Mouse (Mus musculus) layer of hippocampus, postnatal 14 days (tissue): Measurements from ENCODE around the gene Zfp488. TPM values are rescaled to one million over a fixed set of nuclear protein-coding genes. Genes with fewer than 3 reads are reported as not detected.

Experiments
- DNase-seq, 2 experiments: peaks; one replicate each; pipeline ENCODE4 v3.0.0; 2021 to 2022; ENCODE audit warnings: low spot score in 2 of 2, mixed read lengths in 1 of 2
- total RNA-seq, 2 experiments: library from RNA; stranded (reverse); gene quantifications; 2 replicates each; pipeline ENCODE4 v1.2.3; 2021

The Zfp488 gene
- total RNA-seq, 2 experiments from 2014 or later, result 9.7 to 10.6 TPM

- no peak for DNase-seq
Observed at GRCm38 (mm10) chr14:33952233-33952981, 26.2 kb downstream of the Zfp488 start.

GRCm38 (mm10) chr14:33946125-33946524 is 32.4 kb downstream of the Zfp488 start:
- no peak for DNase-seq

- DNase-seq, result no peak
Observed at GRCm38 (mm10) chr14:33942222-33942621, 36.3 kb downstream of the Zfp488 start.

- no peak for DNase-seq
Observed at GRCm38 (mm10) chr14:33940739-33941138, 37.8 kb downstream of the Zfp488 start, which contains the start of gene Gdf2. Gene Gdf2 (plus strand): TSS chr14:33941039.

GRCm38 (mm10) chr14:33939117-33939516 is 39.4 kb downstream of the Zfp488 start:
- DNase-seq, result peak; percentile 75 to 84

GRCm38 (mm10) chr14:33933778-33934317 is 44.7 kb downstream of the Zfp488 start:
- peak; percentile 52 to 66 for DNase-seq

- peak in 1 of 2 experiments; percentile 52 for DNase-seq
Observed at GRCm38 (mm10) chr14:33932935-33933703, 45.4 kb downstream of the Zfp488 start.

GRCm38 (mm10) chr14:33931853-33932252 is 46.7 kb downstream of the Zfp488 start:
- no peak for DNase-seq

GRCm38 (mm10) chr14:33923168-33924070 is 55.1 kb downstream of the Zfp488 start, which contains the start of gene Gdf10:
Gene Gdf10 (plus strand): TSS chr14:33923587.
- DNase-seq, result peak in 1 of 2 experiments; percentile 40

- no peak for DNase-seq
Observed at GRCm38 (mm10) chr14:33922771-33923167, 55.8 kb downstream of the Zfp488 start.

GRCm38 (mm10) chr14:33920727-33921559 is 57.6 kb downstream of the Zfp488 start:
- DNase-seq, result peak in 1 of 2 experiments; percentile 85

Other genes starting within 250 kb of the Zfp488 start
- gene Gdf10, start 55.2 kb downstream of the Zfp488 start, total RNA-seq, result 1 to 10 TPM; 9.3 TPM
- gene Gdf2, start 37.7 kb downstream of the Zfp488 start, total RNA-seq, result not detected
- under 1 TPM; 0.09 to 0.10 TPM for gene Rbp3, start 24.8 kb downstream of the Zfp488 start, total RNA-seq
- not detected for gene Gm30083, start 36.4 kb upstream of the Zfp488 start, total RNA-seq
- not detected for gene Gm5460, start 38.0 kb upstream of the Zfp488 start, total RNA-seq
- not detected for gene Antxrl, start 73.9 kb upstream of the Zfp488 start, total RNA-seq
- under 1 TPM; 0.41 to 0.58 TPM for gene Anxa8, start 107.2 kb upstream of the Zfp488 start, total RNA-seq
- not detected for gene A630023A22Rik, start 124.0 kb upstream of the Zfp488 start, total RNA-seq
- under 1 TPM in 1 of 2 experiments, not detected in 1; 0.10 TPM for gene Npy4r, start 173.7 kb upstream of the Zfp488 start, total RNA-seq
- gene Gprin2, start 222.9 kb upstream of the Zfp488 start, total RNA-seq, result 1 to 10 TPM; 2.7 to 7.0 TPM
- 1 to 10 TPM; 1.1 to 1.7 TPM for gene Syt15, start 240.8 kb upstream of the Zfp488 start, total RNA-seq